Mouse (Mus musculus): Measurements from ENCODE around the gene Nat8f5. TPM values are rescaled to one million over a fixed set of nuclear protein-coding genes. Genes with fewer than 3 reads are reported as not detected.
A peak's percentile ranks its signal among the peaks of the same experiment; 100 is the strongest.
"Not testable (repeated sequence)": the region's sequence is repeated elsewhere in the genome, so short reads cannot be mapped to it uniquely, and the experiment has no call there.

Nat8f5 gene
- polyA plus RNA-seq, 1 experiment from 2014 or later, result not detected

DNA sequence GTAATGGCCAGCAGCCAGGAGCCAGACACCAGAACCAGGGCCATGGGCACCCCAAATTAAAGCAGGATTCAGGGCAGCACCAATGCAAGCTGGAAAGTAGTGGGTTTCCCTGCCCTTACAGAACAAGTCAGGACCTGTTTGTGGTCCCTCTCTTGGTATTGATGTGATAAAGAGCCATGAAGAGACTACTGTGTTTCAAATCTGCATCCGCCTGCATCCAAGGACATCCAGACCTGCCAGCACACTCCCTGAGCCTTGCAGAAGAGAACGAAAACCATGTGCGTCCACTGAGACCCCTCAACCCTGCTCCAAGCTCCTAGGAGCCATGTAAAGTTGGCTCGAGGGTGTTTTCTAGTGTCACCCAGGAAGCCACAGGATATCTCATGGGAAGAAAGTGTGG, 27.4 kb upstream of the Nat8f5 start:
- Histone ChIP-seq H3K9me3 (ENCODE audit: low read depth, low read length) (no peaks in the 10 kb centered on the region), H3K27me3 (ENCODE audit: insufficient read depth, low read length) (no peaks in the 10 kb centered on the region), H3K27ac (ENCODE audit: low read depth) (no peak overlapping the region), H3K9ac (no peak overlapping the region), H3K36me3 (ENCODE audit: insufficient read depth) (no peaks in the 10 kb centered on the region), H3K4me3 (ENCODE audit: low read depth, low read length) (no peak overlapping the region), H3K4me2 (no peak overlapping the region), H3K4me1 (ENCODE audit: insufficient read depth) (no peaks in the 10 kb centered on the region)
- DNase-seq (no peak), ATAC-seq (ENCODE audit: insufficient read depth) (no peak)
- WGBS, result 80% methylated on average over 4 of the region's 4 CpGs
- no peak for TF ChIP-seq CTCF (IDR thresholded peaks at IDR 0.05; ENCODE audit: low read depth)

DNA sequence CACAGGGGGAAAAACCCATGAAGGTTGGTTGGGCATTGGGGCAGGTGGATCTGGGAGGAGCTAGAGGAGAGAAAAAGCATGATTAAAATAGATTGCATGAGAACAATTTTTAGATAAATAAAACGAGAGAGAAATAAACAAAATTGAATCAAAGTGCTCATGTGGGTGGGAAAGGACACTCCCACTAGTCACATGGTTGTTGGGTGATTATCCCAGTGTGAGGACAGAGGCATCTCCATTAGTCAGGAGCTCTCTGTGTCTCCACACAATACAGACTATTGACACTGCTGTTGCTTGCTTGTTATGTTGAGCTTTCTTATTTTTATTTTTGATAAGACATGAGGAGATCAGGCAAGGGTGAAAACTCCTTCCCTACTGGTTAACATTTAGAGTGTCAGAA, 26.1 kb upstream of the Nat8f5 start:
- Histone ChIP-seq H3K27me3 (ENCODE audit: insufficient read depth, low read length) (no peaks in the 10 kb centered on the region), H3K9me3 (ENCODE audit: low read depth, low read length) (no peaks in the 10 kb centered on the region), H3K4me2 (no peak overlapping the region), H3K9ac (no peak overlapping the region), H3K4me3 (ENCODE audit: low read depth, low read length) (no peak overlapping the region), H3K27ac (ENCODE audit: low read depth) (no peak overlapping the region), H3K4me1 (ENCODE audit: insufficient read depth) (no peaks in the 10 kb centered on the region), H3K36me3 (ENCODE audit: insufficient read depth) (no peaks in the 10 kb centered on the region)
- no peak for TF ChIP-seq CTCF (IDR thresholded peaks at IDR 0.05; ENCODE audit: low read depth)
- no peak for DNase-seq
- ATAC-seq (ENCODE audit: insufficient read depth), result no peak
- 28% methylated on average over 1 of the region's 1 CpGs for WGBS

DNA sequence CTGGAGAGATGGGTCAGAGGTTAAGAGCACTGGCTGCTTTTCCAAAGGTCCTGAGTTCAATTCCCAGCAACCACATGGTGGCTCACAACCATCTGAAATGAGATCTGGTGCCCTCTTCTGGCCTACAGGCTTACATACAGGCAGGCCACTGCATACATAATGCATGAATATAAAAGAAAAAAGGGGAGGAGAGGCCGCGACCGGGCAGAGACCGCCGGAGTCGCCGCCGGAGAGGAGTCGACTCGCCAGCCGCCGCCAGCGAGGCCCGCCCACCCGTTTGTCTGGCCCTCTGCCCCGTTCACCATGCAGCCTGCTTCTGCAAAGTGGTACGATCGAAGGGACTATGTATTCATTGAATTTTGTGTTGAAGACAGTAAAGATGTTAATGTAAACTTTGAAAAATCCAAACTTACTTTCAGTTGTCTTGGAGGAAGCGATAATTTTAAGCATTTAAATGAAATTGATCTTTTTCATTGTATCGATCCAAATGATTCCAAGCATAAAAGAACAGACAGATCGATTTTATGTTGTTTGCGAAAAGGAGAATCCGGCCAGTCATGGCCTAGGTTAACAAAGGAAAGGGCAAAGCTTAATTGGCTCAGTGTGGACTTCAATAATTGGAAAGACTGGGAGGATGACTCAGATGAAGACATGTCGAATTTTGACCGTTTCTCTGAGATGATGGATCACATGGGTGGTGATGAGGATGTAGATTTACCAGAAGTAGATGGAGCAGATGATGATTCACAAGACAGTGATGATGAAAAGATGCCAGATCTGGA, 23.1 kb upstream of the Nat8f5 start:
- not testable (repeated sequence) for H3K4me2 ChIP-seq; DNase-seq; H3K9ac ChIP-seq; H3K4me1 ChIP-seq (ENCODE audit: insufficient read depth); H3K36me3 ChIP-seq (ENCODE audit: insufficient read depth); ATAC-seq (ENCODE audit: insufficient read depth); H3K27ac ChIP-seq (ENCODE audit: low read depth); H3K9me3 ChIP-seq (ENCODE audit: low read depth, low read length); H3K27me3 ChIP-seq (ENCODE audit: insufficient read depth, low read length); H3K4me3 ChIP-seq (ENCODE audit: low read depth, low read length)
- 73% methylated on average over 25 of the region's 25 CpGs for WGBS

DNA sequence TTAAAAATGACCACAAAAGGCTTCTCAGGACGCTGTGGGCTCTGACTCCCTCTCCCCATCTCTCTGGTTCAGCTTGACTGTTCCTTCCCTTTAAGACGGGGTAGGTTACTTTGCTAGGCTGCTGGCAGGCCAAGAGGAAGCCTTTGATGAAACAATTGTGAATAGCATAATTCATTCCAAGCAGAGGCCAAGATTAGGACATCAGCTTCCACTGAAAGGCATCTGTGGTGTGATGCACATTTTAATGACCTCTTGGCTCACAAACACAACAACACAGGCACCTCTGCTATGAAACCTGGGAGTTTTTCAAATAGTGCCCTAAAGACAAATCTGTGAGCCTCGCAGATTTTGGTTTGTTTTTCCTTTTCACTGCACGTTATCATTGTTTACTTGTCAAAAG, 19.2 kb upstream of the Nat8f5 start:
- Histone ChIP-seq H3K27ac (ENCODE audit: low read depth) (no peak overlapping the region), H3K4me2 (no peak overlapping the region), H3K4me1 (ENCODE audit: insufficient read depth) (no peaks in the 10 kb centered on the region), H3K9ac (no peak overlapping the region), H3K4me3 (ENCODE audit: low read depth, low read length) (no peak overlapping the region), H3K9me3 (ENCODE audit: low read depth, low read length) (no peaks in the 10 kb centered on the region), H3K27me3 (ENCODE audit: insufficient read depth, low read length) (no peaks in the 10 kb centered on the region), H3K36me3 (ENCODE audit: insufficient read depth) (no peaks in the 10 kb centered on the region)
- 41% methylated on average over 4 of the region's 4 CpGs for WGBS
- DNase-seq (no peak), ATAC-seq (ENCODE audit: insufficient read depth) (no peak)
- no peak for TF ChIP-seq CTCF (IDR thresholded peaks at IDR 0.05; ENCODE audit: low read depth)

DNA sequence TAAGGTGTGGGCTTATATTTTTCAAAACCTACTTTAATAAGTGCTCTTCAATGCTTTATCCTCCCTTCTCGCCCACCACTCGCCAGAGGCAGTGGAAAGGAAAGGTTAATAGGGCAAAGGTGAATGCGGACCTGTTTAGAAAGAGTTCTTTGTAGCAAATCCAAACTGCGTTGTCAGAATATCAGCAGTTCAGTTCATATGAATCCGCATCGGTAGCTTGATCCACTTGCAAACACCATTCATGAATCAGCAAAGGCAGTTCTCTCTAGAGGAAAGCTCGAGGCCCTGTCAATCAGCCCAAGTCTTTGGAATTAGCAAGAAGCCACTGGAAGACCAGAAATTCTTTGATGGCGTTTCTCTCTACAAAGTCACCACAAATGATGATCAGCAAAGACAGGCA, 17.9 kb upstream of the Nat8f5 start:
- no peak overlapping the region for H3K9ac ChIP-seq
- no peak for ATAC-seq (ENCODE audit: insufficient read depth)
- no peaks in the 10 kb centered on the region for H3K36me3 ChIP-seq (ENCODE audit: insufficient read depth)
- no peaks in the 10 kb centered on the region for H3K4me1 ChIP-seq (ENCODE audit: insufficient read depth)
- H3K27ac ChIP-seq (ENCODE audit: low read depth), result no peak overlapping the region
- WGBS, result 67% methylated on average over 8 of the region's 8 CpGs
- no peak overlapping the region for H3K4me3 ChIP-seq (ENCODE audit: low read depth, low read length)
- no peak for TF ChIP-seq CTCF (IDR thresholded peaks at IDR 0.05; ENCODE audit: low read depth)
- no peak for DNase-seq
- no peaks in the 10 kb centered on the region for H3K9me3 ChIP-seq (ENCODE audit: low read depth, low read length)
- H3K27me3 ChIP-seq (ENCODE audit: insufficient read depth, low read length), result no peaks in the 10 kb centered on the region
- H3K4me2 ChIP-seq, result no peak overlapping the region

DNA sequence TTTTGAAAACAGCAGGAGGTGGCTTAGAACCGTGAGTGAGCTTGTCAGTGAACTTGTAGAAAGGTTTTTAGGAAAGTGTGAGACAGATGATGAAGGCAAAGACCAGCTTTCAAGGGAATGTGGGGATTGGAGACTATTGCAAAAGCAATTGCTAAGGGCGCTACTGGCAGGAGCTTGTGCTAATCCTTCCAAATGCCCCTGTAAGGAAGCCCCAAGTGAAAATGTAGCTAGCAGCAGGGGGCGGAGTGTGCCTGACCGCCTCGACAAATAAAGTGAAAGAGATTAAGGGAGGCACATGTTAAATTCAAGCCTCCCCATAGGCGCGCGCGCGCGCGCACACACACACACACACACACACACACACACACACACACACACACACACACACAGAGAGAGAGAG, 16.5 kb upstream of the Nat8f5 start:
- H3K36me3 ChIP-seq (ENCODE audit: insufficient read depth); H3K9me3 ChIP-seq (ENCODE audit: low read depth, low read length); H3K9ac ChIP-seq; H3K27me3 ChIP-seq (ENCODE audit: insufficient read depth, low read length); H3K4me3 ChIP-seq (ENCODE audit: low read depth, low read length); H3K4me1 ChIP-seq (ENCODE audit: insufficient read depth); H3K27ac ChIP-seq (ENCODE audit: low read depth): not testable (repeated sequence)
- peak overlapping the region; percentile 36; the same call in 1 of the 2 replicates for H3K4me2 ChIP-seq
- DNase-seq (peak; percentile 67), ATAC-seq (ENCODE audit: insufficient read depth) (peak; percentile 70; the same call in 1 of the 2 replicates)
- peak; percentile 44 for TF ChIP-seq CTCF (IDR thresholded peaks at IDR 0.05; ENCODE audit: low read depth)
- WGBS, result 17% methylated on average over 12 of the region's 12 CpGs

DNA sequence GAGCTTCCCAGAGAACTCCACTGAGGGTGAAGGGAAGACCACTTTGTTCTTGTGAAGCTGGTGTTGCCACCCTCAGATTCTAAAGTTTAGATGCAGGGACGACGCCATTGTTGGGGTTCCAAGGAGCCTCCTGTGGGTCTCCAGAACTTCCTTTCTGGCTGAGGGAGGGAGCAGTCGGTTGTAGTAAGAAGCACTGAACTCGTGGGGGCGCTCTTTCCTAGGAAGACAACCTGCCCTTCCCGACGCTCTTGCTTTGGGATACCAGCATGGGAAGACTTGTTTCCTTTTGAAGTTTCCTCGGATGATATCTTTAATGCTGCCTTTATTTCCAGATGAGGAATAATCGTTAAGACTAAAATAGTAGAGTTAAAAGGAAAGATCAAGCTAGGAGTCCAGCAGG, 16.1 kb upstream of the Nat8f5 start:
- H3K4me3 ChIP-seq (ENCODE audit: low read depth, low read length); H3K36me3 ChIP-seq (ENCODE audit: insufficient read depth); H3K4me2 ChIP-seq; ATAC-seq (ENCODE audit: insufficient read depth); H3K9me3 ChIP-seq (ENCODE audit: low read depth, low read length); H3K27ac ChIP-seq (ENCODE audit: low read depth); H3K9ac ChIP-seq; H3K27me3 ChIP-seq (ENCODE audit: insufficient read depth, low read length); H3K4me1 ChIP-seq (ENCODE audit: insufficient read depth): not testable (repeated sequence)
- 12% methylated on average over 7 of the region's 9 CpGs for WGBS
- peak; percentile 29; the same call in 1 of the 2 replicates for TF ChIP-seq CTCF (IDR thresholded peaks at IDR 0.05; ENCODE audit: low read depth)
- DNase-seq, result peak; percentile 42

DNA sequence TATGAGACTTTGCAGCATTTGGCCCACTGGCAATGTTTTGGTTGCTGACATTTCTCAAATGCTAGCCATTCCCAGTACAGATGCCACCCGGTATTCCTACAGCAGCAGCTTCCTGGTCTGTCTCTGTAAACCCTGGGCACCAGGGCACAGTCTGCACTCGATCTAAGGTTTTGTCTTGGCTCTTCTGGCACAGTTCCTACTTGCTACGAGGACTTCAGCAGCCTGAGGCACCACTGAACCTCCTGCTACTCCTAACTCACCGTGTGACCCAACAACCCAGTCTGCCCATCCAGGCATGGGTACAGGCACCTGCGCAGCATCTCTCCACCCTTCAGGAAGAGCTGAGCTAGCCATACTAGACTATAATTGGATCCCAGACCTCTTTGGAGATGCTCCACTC, 15.3 kb upstream of the Nat8f5 start:
- not testable (repeated sequence) for H3K36me3 ChIP-seq (ENCODE audit: insufficient read depth); H3K27ac ChIP-seq (ENCODE audit: low read depth); ATAC-seq (ENCODE audit: insufficient read depth); H3K4me1 ChIP-seq (ENCODE audit: insufficient read depth); H3K9ac ChIP-seq; H3K4me3 ChIP-seq (ENCODE audit: low read depth, low read length); DNase-seq; H3K9me3 ChIP-seq (ENCODE audit: low read depth, low read length); H3K4me2 ChIP-seq; H3K27me3 ChIP-seq (ENCODE audit: insufficient read depth, low read length)
- 75% methylated on average over 5 of the region's 5 CpGs for WGBS

DNA sequence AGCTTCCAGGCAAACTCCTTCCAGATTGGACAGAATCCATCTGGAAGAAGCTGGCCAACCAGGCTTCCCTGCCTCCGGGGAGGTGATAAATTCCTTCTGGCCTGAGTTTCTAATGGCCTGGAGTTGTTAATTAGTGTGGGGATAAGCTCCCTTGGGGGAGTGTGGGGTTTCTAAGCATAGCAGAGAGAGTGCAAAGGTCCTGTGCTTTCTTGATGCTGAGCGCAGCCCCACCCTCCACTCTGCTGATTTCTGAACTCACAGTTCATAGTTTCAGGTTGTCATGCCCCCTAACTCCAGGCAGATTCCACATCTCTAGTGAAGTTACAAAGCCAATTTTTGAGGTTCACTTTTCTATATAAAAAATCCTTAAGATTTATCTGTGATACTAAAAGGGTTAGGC, 14.3 kb upstream of the Nat8f5 start:
- 64% methylated on average over 1 of the region's 2 CpGs for WGBS
- H3K9me3 ChIP-seq (ENCODE audit: low read depth, low read length); H3K4me1 ChIP-seq (ENCODE audit: insufficient read depth); DNase-seq; H3K27me3 ChIP-seq (ENCODE audit: insufficient read depth, low read length); H3K36me3 ChIP-seq (ENCODE audit: insufficient read depth); ATAC-seq (ENCODE audit: insufficient read depth); H3K4me2 ChIP-seq; H3K9ac ChIP-seq; H3K4me3 ChIP-seq (ENCODE audit: low read depth, low read length); H3K27ac ChIP-seq (ENCODE audit: low read depth): not testable (repeated sequence)

DNA sequence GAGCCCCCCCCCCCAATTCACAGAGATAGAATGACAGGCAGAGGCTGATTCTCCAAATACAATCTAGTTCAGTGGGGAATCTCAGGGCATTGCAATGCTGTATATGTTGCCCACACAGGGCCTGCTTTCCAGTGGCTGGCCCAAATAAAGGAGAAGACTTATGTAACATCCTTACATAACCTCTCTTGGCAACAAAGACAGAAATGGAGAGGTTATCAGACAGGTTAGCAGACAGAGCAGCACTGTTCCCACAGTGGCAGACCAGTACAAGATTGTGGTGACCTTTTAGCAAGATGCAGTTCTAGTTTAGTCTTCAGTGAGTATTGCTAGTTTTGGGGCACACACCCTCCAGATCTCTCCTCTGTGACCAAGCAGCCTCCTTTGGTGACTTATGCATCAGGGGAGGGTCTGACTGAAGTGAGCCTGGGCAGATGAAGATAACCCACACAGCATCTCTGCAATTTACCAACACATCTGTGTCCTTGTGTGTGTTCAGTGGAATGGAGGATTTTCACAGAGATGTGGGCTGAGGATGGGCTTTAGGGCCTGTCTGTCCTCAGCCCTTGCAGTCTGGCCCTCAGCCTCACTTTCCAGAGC, 13.8 kb upstream of the Nat8f5 start:
- H3K27me3 ChIP-seq (ENCODE audit: insufficient read depth, low read length); H3K4me1 ChIP-seq (ENCODE audit: insufficient read depth); H3K9me3 ChIP-seq (ENCODE audit: low read depth, low read length); H3K36me3 ChIP-seq (ENCODE audit: insufficient read depth); H3K4me2 ChIP-seq; H3K9ac ChIP-seq; H3K4me3 ChIP-seq (ENCODE audit: low read depth, low read length); DNase-seq; ATAC-seq (ENCODE audit: insufficient read depth); H3K27ac ChIP-seq (ENCODE audit: low read depth): not testable (repeated sequence)

Data from lung, embryonic 14.5 days (tissue).